Mouse (Mus musculus): ENCODE results near the gene Atp1b1. TPM values are rescaled to one million over a fixed set of nuclear protein-coding genes. Genes with fewer than 3 reads are reported as not detected.

The Atp1b1 gene
- polyA plus RNA-seq, 1 experiment from 2014 or later, result 11.6 TPM

DNA sequence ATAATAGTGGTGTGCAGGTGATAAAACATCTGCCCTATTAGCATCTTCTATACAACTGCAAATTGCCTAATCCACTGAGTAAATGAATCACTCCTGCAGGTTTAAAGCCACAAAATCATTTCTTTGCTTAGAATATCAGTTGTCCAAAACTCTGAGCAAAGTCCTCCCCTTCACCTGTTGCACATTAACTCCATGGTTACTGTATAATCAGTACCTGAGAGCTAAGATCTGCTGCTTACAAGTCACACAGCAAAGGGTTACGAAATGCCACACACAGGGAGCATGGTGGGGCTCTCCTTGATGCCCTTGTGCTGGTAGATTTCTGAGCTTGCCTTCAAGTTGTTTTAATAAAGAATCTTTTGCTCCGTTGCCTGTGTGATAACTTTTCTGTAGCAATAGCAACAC lies 42.8 kb downstream of the Atp1b1 start:
- no peak overlapping the region for H3K27ac ChIP-seq (replicated peaks; ENCODE audit: low read depth, low read length)
- WGBS, result 69% methylated on average over 2 of the region's 2 CpGs
- no peaks in the 10 kb centered on the region for H3K9me3 ChIP-seq (replicated peaks; ENCODE audit: control insufficient read depth, low read length)
- DNase-seq (ENCODE audit: low spot score) (no peak), ATAC-seq (replicated peaks; ENCODE audit: insufficient number of reproducible peaks, low FRiP score, low TSS enrichment, low read depth) (no peak)
- no peaks in the 10 kb centered on the region for H3K4me1 ChIP-seq (ENCODE audit: control insufficient read depth, insufficient read depth, low read length)
- H3K9ac ChIP-seq (replicated peaks; ENCODE audit: low read length), result no peak overlapping the region
- no peaks in the 10 kb centered on the region for H3K27me3 ChIP-seq (ENCODE audit: control insufficient read depth, insufficient read depth, low read length)
- H3K4me2 ChIP-seq (ENCODE audit: low read depth, low read length), result no peak overlapping the region
- no peaks in the 10 kb centered on the region for H3K36me3 ChIP-seq (replicated peaks; ENCODE audit: control insufficient read depth, insufficient read depth, low read depth, low read length)
- no peak overlapping the region for H3K4me3 ChIP-seq (ENCODE audit: low read depth, low read length)

- no peak for DNase-seq (ENCODE audit: low spot score)
- WGBS, result 92% methylated on average over 11 of the region's 11 CpGs
- H3K27ac ChIP-seq (replicated peaks; ENCODE audit: low read depth, low read length), result no peak overlapping the region
- no peak overlapping the region for H3K4me2 ChIP-seq (ENCODE audit: low read depth, low read length)
- ATAC-seq (replicated peaks; ENCODE audit: insufficient number of reproducible peaks, low FRiP score, low TSS enrichment, low read depth), result no peak
- H3K4me3 ChIP-seq (ENCODE audit: low read depth, low read length), result no peak overlapping the region
- no peaks in the 10 kb centered on the region for H3K9me3 ChIP-seq (replicated peaks; ENCODE audit: control insufficient read depth, low read length)
- no peak overlapping the region for H3K9ac ChIP-seq (replicated peaks; ENCODE audit: low read length)
- no peaks in the 10 kb centered on the region for H3K27me3 ChIP-seq (ENCODE audit: control insufficient read depth, insufficient read depth, low read length)
- no peaks in the 10 kb centered on the region for H3K36me3 ChIP-seq (replicated peaks; ENCODE audit: control insufficient read depth, insufficient read depth, low read depth, low read length)
- no peaks in the 10 kb centered on the region for H3K4me1 ChIP-seq (ENCODE audit: control insufficient read depth, insufficient read depth, low read length)
Observed at GRCm38 (mm10) chr1:164413608-164414007, 44.5 kb downstream of the Atp1b1 start.

DNA sequence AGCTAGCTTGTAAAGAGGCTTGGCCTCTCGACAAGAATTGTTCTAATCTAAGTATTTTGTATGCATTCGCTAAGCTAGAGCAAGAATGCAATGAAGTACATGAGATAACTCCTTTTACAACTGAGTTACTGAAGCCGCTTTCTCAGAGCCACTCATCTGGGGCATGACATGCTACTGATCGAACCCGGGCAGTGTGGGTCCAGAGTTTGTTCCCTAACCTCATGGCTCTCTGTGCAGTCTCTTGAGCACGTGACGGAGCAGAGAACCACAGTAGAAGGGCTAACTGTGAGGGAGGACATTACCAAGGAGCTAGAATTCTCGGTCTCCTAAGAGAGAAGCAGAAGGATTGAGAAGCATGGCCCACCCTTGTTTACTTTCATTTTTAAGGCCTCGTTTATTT lies 45.2 kb downstream of the Atp1b1 start:
- no peak for ATAC-seq (replicated peaks; ENCODE audit: insufficient number of reproducible peaks, low FRiP score, low TSS enrichment, low read depth)
- H3K4me1 ChIP-seq (ENCODE audit: control insufficient read depth, insufficient read depth, low read length), result no peaks in the 10 kb centered on the region
- WGBS, result 94% methylated on average over 9 of the region's 9 CpGs

DNA sequence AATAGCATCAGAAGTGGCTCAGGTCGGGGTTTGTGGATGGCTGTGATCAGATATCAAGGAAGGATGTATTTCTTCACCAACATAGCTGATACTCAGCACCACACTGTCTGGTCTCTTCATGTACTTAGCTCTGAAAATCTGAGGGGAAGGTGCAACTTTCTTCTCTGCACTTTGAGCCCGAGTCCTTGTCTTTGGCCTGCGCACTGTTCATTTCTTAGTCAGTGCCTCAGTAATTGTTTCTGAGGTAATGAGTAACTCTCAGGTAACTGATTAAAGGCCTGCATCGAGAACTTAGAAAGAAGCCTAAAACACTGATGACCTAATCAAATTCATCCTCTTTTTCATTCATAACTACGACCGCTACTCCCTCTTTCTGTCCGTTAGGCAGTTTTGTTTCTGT lies 46.8 kb downstream of the Atp1b1 start:
- DNase-seq (ENCODE audit: low spot score) (no peak), ATAC-seq (replicated peaks; ENCODE audit: insufficient number of reproducible peaks, low FRiP score, low TSS enrichment, low read depth) (no peak)
- Histone ChIP-seq H3K4me1 (ENCODE audit: control insufficient read depth, insufficient read depth, low read length) (no peaks in the 10 kb centered on the region), H3K9ac (replicated peaks; ENCODE audit: low read length) (no peak overlapping the region), H3K4me2 (ENCODE audit: low read depth, low read length) (no peak overlapping the region), H3K4me3 (ENCODE audit: low read depth, low read length) (no peak overlapping the region), H3K9me3 (replicated peaks; ENCODE audit: control insufficient read depth, low read length) (no peaks in the 10 kb centered on the region), H3K36me3 (replicated peaks; ENCODE audit: control insufficient read depth, insufficient read depth, low read depth, low read length) (no peaks in the 10 kb centered on the region), H3K27me3 (ENCODE audit: control insufficient read depth, insufficient read depth, low read length) (no peaks in the 10 kb centered on the region), H3K27ac (replicated peaks; ENCODE audit: low read depth, low read length) (no peak overlapping the region)
- WGBS, result 89% methylated on average over 7 of the region's 7 CpGs

More for the DNA sequence above, 45.2 kb downstream of the Atp1b1 start:
- Histone ChIP-seq H3K36me3 (replicated peaks; ENCODE audit: control insufficient read depth, insufficient read depth, low read depth, low read length) (no peaks in the 10 kb centered on the region), H3K27ac (replicated peaks; ENCODE audit: low read depth, low read length) (no peak overlapping the region), H3K9ac (replicated peaks; ENCODE audit: low read length) (no peak overlapping the region), H3K4me2 (ENCODE audit: low read depth, low read length) (no peak overlapping the region), H3K4me3 (ENCODE audit: low read depth, low read length) (no peak overlapping the region), H3K27me3 (ENCODE audit: control insufficient read depth, insufficient read depth, low read length) (no peaks in the 10 kb centered on the region), H3K9me3 (replicated peaks; ENCODE audit: control insufficient read depth, low read length) (no peaks in the 10 kb centered on the region)
- DNase-seq (ENCODE audit: low spot score), result no peak

DNA sequence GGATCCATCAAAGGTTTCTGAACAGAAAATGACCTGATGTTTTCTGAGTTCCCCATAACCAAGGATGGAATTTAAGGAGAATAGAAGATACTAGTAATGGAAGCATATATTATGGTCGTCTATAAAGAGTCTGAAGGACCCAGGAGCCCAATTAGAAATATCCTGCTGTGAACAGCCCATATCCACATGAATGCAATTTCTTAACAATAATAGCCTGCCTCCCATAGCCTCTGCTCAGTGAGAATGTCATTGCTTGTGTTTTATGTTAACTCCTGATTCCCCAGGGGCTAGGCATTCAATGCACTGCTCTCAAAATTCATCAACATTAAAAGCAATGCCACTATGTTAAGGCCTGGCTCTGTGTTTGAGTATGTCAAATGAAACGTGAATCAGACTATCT lies 49.5 kb downstream of the Atp1b1 start:
- Histone ChIP-seq H3K9me3 (replicated peaks; ENCODE audit: control insufficient read depth, low read length) (no peaks in the 10 kb centered on the region), H3K9ac (replicated peaks; ENCODE audit: low read length) (no peak overlapping the region), H3K4me2 (ENCODE audit: low read depth, low read length) (no peak overlapping the region), H3K36me3 (replicated peaks; ENCODE audit: control insufficient read depth, insufficient read depth, low read depth, low read length) (no peaks in the 10 kb centered on the region), H3K4me1 (ENCODE audit: control insufficient read depth, insufficient read depth, low read length) (no peaks in the 10 kb centered on the region), H3K27me3 (ENCODE audit: control insufficient read depth, insufficient read depth, low read length) (no peaks in the 10 kb centered on the region), H3K4me3 (ENCODE audit: low read depth, low read length) (no peak overlapping the region), H3K27ac (replicated peaks; ENCODE audit: low read depth, low read length) (no peak overlapping the region)
- WGBS, result 35% methylated on average over 2 of the region's 2 CpGs
- DNase-seq (ENCODE audit: low spot score), result no peak
- ATAC-seq (replicated peaks; ENCODE audit: insufficient number of reproducible peaks, low FRiP score, low TSS enrichment, low read depth), result no peak

GRCm38 (mm10) chr1:164406506-164406905 lies 51.6 kb downstream of the Atp1b1 start:
- DNase-seq (ENCODE audit: low spot score) (no peak), ATAC-seq (replicated peaks; ENCODE audit: insufficient number of reproducible peaks, low FRiP score, low TSS enrichment, low read depth) (no peak)
- Histone ChIP-seq H3K4me1 (ENCODE audit: control insufficient read depth, insufficient read depth, low read length) (no peaks in the 10 kb centered on the region), H3K9me3 (replicated peaks; ENCODE audit: control insufficient read depth, low read length) (no peaks in the 10 kb centered on the region), H3K4me2 (ENCODE audit: low read depth, low read length) (no peak overlapping the region), H3K4me3 (ENCODE audit: low read depth, low read length) (no peak overlapping the region), H3K27me3 (ENCODE audit: control insufficient read depth, insufficient read depth, low read length) (no peaks in the 10 kb centered on the region), H3K9ac (replicated peaks; ENCODE audit: low read length) (no peak overlapping the region), H3K27ac (replicated peaks; ENCODE audit: low read depth, low read length) (no peak overlapping the region), H3K36me3 (replicated peaks; ENCODE audit: control insufficient read depth, insufficient read depth, low read depth, low read length) (no peaks in the 10 kb centered on the region)
- WGBS, result 63% methylated on average over 5 of the region's 5 CpGs

DNA sequence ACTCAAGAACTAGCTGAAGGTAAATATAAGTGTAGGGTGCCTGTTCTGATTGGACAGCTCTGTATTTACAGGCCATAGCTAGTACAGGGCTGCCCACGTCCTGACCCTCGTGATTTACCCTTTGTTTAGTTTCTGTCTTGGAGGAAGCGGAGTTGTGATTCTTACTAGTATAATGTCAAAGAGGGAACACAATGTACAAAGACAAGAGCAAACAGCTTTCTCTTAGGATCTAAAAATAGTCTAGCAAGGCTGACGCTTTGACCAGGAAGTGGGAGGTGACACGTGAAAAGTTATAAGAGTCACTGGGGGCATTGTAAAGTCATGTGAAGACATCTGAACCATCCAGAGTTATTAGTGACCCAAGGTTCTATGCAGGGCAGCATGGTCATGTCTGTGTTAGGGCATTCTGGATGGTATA lies 52.8 kb downstream of the Atp1b1 start:
- H3K4me2 ChIP-seq (ENCODE audit: low read depth, low read length), result no peak overlapping the region
- ATAC-seq (replicated peaks; ENCODE audit: insufficient number of reproducible peaks, low FRiP score, low TSS enrichment, low read depth) (no peak), DNase-seq (ENCODE audit: low spot score) (no peak)
- no peaks in the 10 kb centered on the region for H3K9me3 ChIP-seq (replicated peaks; ENCODE audit: control insufficient read depth, low read length)
- WGBS, result 69% methylated on average over 5 of the region's 5 CpGs
- no peak overlapping the region for H3K4me3 ChIP-seq (ENCODE audit: low read depth, low read length)
- H3K27me3 ChIP-seq (ENCODE audit: control insufficient read depth, insufficient read depth, low read length), result no peaks in the 10 kb centered on the region
- H3K9ac ChIP-seq (replicated peaks; ENCODE audit: low read length), result no peak overlapping the region
- no peak overlapping the region for H3K27ac ChIP-seq (replicated peaks; ENCODE audit: low read depth, low read length)
- H3K36me3 ChIP-seq (replicated peaks; ENCODE audit: control insufficient read depth, insufficient read depth, low read depth, low read length), result no peaks in the 10 kb centered on the region
- H3K4me1 ChIP-seq (ENCODE audit: control insufficient read depth, insufficient read depth, low read length), result no peaks in the 10 kb centered on the region

DNA sequence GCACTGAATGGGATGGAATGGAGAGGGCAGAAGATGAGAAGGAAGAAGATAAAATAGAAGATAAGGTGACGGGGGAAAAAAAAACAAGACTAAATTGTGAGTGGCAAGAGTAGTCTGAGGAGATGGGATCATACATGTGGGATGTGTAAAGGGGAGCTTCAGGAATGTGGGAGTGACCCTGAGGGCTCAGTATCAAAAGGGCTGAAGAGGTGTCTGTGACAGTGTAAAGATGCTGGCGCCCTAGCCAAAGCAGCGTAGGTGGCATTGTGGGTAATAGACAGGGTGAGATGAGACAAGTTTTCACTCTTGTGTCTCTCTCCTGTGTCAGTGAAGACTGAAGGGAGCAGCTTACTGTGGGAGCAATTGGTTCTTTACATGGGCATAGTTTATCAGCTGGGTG lies 58.6 kb downstream of the Atp1b1 start:
- Histone ChIP-seq H3K27me3 (ENCODE audit: control insufficient read depth, insufficient read depth, low read length) (no peaks in the 10 kb centered on the region), H3K4me1 (ENCODE audit: control insufficient read depth, insufficient read depth, low read length) (no peaks in the 10 kb centered on the region), H3K4me3 (ENCODE audit: low read depth, low read length) (no peak overlapping the region), H3K9ac (replicated peaks; ENCODE audit: low read length) (no peak overlapping the region), H3K36me3 (replicated peaks; ENCODE audit: control insufficient read depth, insufficient read depth, low read depth, low read length) (no peaks in the 10 kb centered on the region), H3K9me3 (replicated peaks; ENCODE audit: control insufficient read depth, low read length) (no peaks in the 10 kb centered on the region), H3K27ac (replicated peaks; ENCODE audit: low read depth, low read length) (no peak overlapping the region), H3K4me2 (ENCODE audit: low read depth, low read length) (no peak overlapping the region)
- DNase-seq (ENCODE audit: low spot score), result no peak
- ATAC-seq (replicated peaks; ENCODE audit: insufficient number of reproducible peaks, low FRiP score, low TSS enrichment, low read depth), result no peak
- 97% methylated on average over 3 of the region's 3 CpGs for WGBS
